Mouse (Mus musculus): Measurements from ENCODE around the gene Camk2d. TPM values are rescaled to one million over a fixed set of nuclear protein-coding genes. Genes with fewer than 3 reads are reported as not detected.

Gene Camk2d
- total and polyA plus RNA-seq, 3 experiments = 0.07 to 0.35 TPM; not detected in 1

DNA sequence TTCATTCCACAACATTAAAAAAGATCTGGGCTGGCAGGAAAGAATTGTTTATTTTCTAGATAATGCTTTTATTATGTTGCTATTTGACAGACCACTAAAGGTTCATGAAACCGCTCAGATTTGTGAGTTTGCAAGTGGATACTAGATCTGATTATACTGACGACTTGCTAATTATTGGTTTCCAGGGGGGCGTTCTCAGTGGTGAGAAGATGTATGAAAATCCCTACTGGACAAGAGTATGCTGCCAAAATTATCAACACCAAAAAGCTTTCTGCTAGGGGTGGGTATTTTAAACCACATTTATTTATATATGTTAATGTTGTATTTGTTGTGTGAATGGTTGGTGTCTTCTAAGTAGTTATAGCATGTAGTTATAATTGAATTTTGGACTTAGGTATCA is 2.8 kb downstream of the Camk2d start:
- Histone ChIP-seq H3K79me2 (ENCODE audit: control insufficient read depth, insufficient read depth, low read length, poor library complexity) (no peaks in the 10 kb centered on the region), H3K27me3 (ENCODE audit: control insufficient read depth in 1 of 2, insufficient read depth in 2 of 2, low read length in 2 of 2) (no peaks in the 10 kb centered on the region), H3K27ac (ENCODE audit: control insufficient read depth, low read depth, low read length) (no peak overlapping the region), H3K9ac (ENCODE audit: control insufficient read depth, low read depth, low read length, poor library complexity, severe bottlenecking) (no peak overlapping the region), H3K4me3 (ENCODE audit: control insufficient read depth in 1 of 2, insufficient read depth in 1 of 2, low read depth in 2 of 2, low read length in 2 of 2) (no peak overlapping the region), H3K4me1 (ENCODE audit: control insufficient read depth in 1 of 2, insufficient read depth in 2 of 2, low read length in 2 of 2) (no peaks in the 10 kb centered on the region), H3K9me3 (replicated peaks; ENCODE audit: insufficient read depth, low read length) (no peaks in the 10 kb centered on the region), H3K36me3 (ENCODE audit: control insufficient read depth in 1 of 2, insufficient read depth in 2 of 2, low read length in 2 of 2) (no peaks in the 10 kb centered on the region)
- no peak for TF ChIP-seq MAX (IDR thresholded peaks at IDR 0.05; ENCODE audit: low read length)
- no peak for TF ChIP-seq POLR2AphosphoS5 (IDR thresholded peaks at IDR 0.05; ENCODE audit: borderline replicate concordance, low read depth, low read length)
- TF ChIP-seq MYB (IDR thresholded peaks at IDR 0.05; ENCODE audit: low read depth, low read length) = no peak
- TF ChIP-seq MYC (IDR thresholded peaks at IDR 0.05; ENCODE audit: low read depth, low read length) = no peak
- TF ChIP-seq CHD1 (IDR thresholded peaks at IDR 0.05; ENCODE audit: low read depth, low read length) = no peak
- no peak for TF ChIP-seq TBP (IDR thresholded peaks at IDR 0.05; ENCODE audit: low read depth, low read length)
- no peak for TF ChIP-seq GABPA (IDR thresholded peaks at IDR 0.05; ENCODE audit: low read depth, low read length)
- TF ChIP-seq SMC3 (IDR thresholded peaks at IDR 0.05; ENCODE audit: low read depth, low read length) = no peak
- no peak for TF ChIP-seq KAT2A (conservative IDR thresholded peaks at IDR 0.05; ENCODE audit: low read depth, low read length)
- DNase-seq (ENCODE audit: low read depth, low spot score) = no peak

DNA sequence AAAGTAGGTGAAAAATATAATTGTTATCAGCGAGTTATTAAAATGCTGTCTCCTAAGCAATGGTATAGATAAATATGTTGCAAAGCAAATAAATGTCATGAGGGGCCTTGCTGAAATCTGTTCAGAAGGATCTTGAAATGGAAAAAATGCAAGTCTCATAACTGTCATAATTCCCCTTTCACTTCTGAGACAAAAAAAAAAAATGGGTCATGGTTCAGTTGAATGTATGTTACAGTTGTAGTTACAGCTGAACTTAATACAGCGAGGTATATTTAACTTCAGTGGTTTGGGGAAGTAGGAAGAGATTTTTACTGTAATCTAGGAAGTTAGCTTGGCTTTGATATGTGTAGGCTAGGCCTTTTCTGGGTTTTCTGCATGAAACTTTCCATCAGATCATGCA is 3.2 kb downstream of the Camk2d start:
- Histone ChIP-seq H3K27me3 (ENCODE audit: control insufficient read depth in 1 of 2, insufficient read depth in 2 of 2, low read length in 2 of 2) (no peaks in the 10 kb centered on the region), H3K4me1 (ENCODE audit: control insufficient read depth in 1 of 2, insufficient read depth in 2 of 2, low read length in 2 of 2) (no peaks in the 10 kb centered on the region), H3K4me3 (ENCODE audit: control insufficient read depth in 1 of 2, insufficient read depth in 1 of 2, low read depth in 2 of 2, low read length in 2 of 2) (no peak overlapping the region), H3K79me2 (ENCODE audit: control insufficient read depth, insufficient read depth, low read length, poor library complexity) (no peaks in the 10 kb centered on the region), H3K9ac (ENCODE audit: control insufficient read depth, low read depth, low read length, poor library complexity, severe bottlenecking) (no peak overlapping the region), H3K9me3 (replicated peaks; ENCODE audit: insufficient read depth, low read length) (no peaks in the 10 kb centered on the region), H3K27ac (ENCODE audit: control insufficient read depth, low read depth, low read length) (no peak overlapping the region), H3K36me3 (ENCODE audit: control insufficient read depth in 1 of 2, insufficient read depth in 2 of 2, low read length in 2 of 2) (no peaks in the 10 kb centered on the region)
- TF ChIP-seq ZKSCAN1 (IDR thresholded peaks at IDR 0.05; ENCODE audit: low read depth, low read length) = no peak
- TF ChIP-seq HCFC1 (IDR thresholded peaks at IDR 0.05; ENCODE audit: low read depth, low read length) = no peak
- TF ChIP-seq ZC3H11A (IDR thresholded peaks at IDR 0.05; ENCODE audit: low read depth, low read length) = no peak
- no peak for TF ChIP-seq MYC (IDR thresholded peaks at IDR 0.05; ENCODE audit: low read depth, low read length)
- TF ChIP-seq NRF1 (IDR thresholded peaks at IDR 0.05; ENCODE audit: insufficient read depth, low read depth, low read length, poor library complexity, severe bottlenecking) = no peak
- TF ChIP-seq MAX (IDR thresholded peaks at IDR 0.05; ENCODE audit: low read length) = no peak
- no peak for TF ChIP-seq POLR2AphosphoS2 (IDR thresholded peaks at IDR 0.05; ENCODE audit: low read length)
- TF ChIP-seq RCOR1 (IDR thresholded peaks at IDR 0.05; ENCODE audit: low read depth, low read length) = no peak
- no peak for TF ChIP-seq MAZ (IDR thresholded peaks at IDR 0.05; ENCODE audit: low read depth, low read length)
- TF ChIP-seq MAFK (IDR thresholded peaks at IDR 0.05; ENCODE audit: borderline replicate concordance, low read depth, low read length) = no peak
- TF ChIP-seq USF1 (IDR thresholded peaks at IDR 0.05; ENCODE audit: low read depth, low read length) = no peak
- no peak for TF ChIP-seq ZMIZ1 (IDR thresholded peaks at IDR 0.05; ENCODE audit: low read depth, low read length)
- no peak for TF ChIP-seq POLR2A (IDR thresholded peaks at IDR 0.05; ENCODE audit: control insufficient read depth in 1 of 2, insufficient read depth in 1 of 2, low read depth in 1 of 2, low read length in 2 of 2, poor library complexity in 1 of 2)
- TF ChIP-seq ETS1 (IDR thresholded peaks at IDR 0.05; ENCODE audit: low read depth, low read length) = no peak
- TF ChIP-seq MXI1 (IDR thresholded peaks at IDR 0.05; ENCODE audit: low read depth, low read length) = no peak
- no peak for TF ChIP-seq TBP (IDR thresholded peaks at IDR 0.05; ENCODE audit: low read depth, low read length)
- no peak for DNase-seq (ENCODE audit: low read depth, low spot score)

All from MEL (cell line).